Mouse (Mus musculus) 3134 (cell line): Measurements from ENCODE around the gene Igf2.

ENCODE experiments used
- DNase-seq: peaks from one replicate; pipeline ENCODE4 v3.0.0-alpha.2; 2011; ENCODE audit warnings: low spot score; ENCODE audit not compliant: insufficient read length; ENCODE audit errors: extremely low read depth

The Igf2 gene

DNA sequence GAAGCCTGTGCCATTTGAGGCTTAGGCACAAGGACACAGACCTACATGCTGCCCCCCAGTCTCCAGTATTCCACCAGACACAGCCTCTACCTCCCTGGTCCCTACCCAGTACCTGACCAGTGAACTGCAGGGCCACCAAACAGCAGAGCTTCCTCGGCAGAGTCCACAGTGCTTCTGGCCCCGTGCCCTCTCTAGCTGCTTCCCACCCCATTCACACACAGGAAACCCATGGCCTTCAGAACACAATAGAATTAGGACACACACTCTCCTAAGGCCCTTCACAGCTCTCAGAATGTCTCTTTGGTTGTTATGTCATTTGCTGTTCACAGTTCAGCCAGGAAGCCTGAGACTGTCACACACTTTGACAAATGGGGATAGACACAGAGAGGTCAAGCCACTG is at the start of gene Igf2:
TSS of gene Igf2 (minus strand) at position 158 of the 400 bp plus-strand sequence.
- no peak for DNase-seq

DNA sequence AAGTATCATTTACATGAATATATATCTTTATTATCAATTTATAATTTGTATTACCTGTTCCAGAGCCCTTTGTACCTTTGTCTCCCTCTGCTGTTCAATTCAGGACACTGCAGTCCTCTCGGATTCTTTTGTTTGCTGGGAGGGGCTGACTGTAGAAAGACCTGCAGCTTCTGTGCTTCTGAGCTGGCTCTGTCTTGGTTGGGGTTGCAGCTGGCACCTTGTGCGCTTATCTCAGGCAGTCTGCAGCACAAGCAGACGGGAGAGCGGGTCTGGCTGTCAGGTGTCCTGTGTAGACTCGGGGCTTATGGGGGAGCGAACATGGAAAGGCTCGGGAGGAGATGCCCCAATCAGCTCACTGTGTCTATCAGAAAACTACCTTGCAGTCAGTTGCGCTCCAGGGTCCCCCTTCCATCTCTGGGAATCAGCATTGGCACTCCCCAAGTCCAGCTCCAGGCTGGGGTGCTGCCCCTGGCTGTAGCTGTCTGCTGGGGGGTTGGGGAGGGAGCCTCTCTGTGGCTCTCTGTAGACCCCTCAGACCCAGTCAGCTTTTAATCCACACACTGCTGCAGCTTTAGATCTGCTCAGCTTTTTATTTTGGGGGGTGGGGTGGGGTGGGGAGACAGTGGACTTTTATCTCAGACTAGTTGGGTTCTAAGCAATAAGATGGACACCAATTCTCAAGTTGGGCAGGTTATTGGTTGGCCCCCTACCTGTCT is 48.3 kb upstream of the Igf2 start:
- no peak for DNase-seq

- DNase-seq: no peak
Measured at GRCm38 (mm10) chr7:142706873-142707272, 40.3 kb upstream of the Igf2 start.

DNA sequence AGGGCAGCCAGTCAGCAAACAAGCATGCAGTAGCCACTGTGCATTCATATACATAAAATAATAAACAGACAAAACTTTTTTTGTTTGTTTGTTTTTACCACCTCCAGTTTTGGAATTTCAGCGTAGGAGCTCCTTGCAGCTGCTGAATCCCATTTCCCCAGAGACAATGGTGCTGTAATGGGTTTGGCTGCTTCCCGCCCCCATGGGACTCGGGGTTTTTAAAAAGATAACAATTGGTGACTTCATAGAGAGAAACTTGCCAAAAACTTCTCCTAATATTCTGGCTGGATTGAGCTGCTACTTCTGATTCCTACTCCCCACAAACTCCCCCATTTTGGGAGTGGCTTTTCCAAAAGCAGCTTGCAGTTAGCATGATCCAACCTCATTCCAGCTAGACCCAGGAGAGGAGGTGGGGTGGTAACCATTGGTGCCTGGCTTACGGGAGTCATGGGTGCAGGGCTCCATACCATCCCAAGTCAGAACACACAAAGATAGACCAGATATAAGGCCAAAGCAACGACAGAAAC is 32.8 kb upstream of the Igf2 start:
- DNase-seq: no peak

GRCm38 (mm10) chr7:142678611-142679010 is 12.0 kb upstream of the Igf2 start:
- no peak for DNase-seq

DNA sequence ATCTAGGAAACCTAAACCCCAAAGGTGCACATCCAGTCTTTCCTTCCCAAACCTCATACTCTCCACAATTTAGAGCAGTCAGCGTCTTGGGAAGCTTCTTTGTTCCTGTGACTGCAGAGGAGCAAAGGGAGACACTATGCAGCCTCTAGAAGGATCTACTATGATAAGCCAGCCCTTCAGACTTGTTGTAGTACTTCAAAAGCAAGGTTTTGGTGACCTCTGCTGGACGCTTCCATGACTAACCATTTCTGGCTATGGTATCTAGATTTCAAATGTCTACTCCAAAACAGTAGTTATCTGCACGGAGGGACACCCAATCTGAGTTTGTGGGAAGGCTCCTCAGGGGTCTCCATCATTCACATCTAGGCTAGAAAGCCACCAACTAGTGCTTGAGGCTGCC is 9.0 kb upstream of the Igf2 start:
- DNase-seq: no peak

DNA sequence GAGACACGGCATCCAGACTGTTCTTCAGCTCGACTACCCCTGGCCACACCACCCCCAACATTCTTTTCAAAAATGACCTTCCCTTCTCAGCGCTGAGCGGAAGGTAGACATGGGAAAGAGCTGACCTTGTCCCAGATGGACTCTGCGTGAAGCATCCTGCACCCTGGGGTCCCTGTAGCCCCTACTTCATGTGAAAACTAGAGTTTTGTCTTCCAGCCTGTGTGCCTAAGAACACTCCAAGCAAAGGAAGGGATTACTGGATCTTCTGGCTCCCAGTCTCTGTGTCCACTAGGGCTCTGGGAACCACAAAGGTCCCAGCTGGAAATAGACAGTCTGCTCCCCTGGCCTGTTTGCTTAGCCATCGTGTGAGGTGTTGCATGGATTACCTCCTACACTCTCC is 8.5 kb upstream of the Igf2 start:
- DNase-seq: no peak

DNA sequence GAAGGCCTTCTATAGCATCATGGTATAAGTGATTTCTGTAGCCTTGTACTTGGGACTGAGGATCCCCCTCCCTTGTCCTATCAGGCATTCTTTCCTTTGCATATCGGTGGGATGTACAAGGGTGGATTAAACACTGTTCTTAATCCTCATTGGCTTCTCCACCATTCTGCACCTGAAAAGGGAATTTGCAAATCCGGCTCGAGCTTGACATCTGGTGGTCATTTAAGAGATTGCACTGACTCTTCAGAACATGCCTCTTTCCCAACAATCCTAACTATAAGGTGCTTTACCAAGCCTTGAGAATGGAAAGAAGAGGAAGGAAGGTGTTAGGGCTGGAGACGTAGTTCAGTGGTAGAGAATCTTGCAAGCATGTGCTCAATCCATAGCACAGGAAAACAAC is 5.5 kb upstream of the Igf2 start:
- no peak for DNase-seq

- DNase-seq: no peak
Measured at GRCm38 (mm10) chr7:142671067-142671466, 4.5 kb upstream of the Igf2 start.

GRCm38 (mm10) chr7:142669751-142670625 is 3.4 kb upstream of the Igf2 start, which contains the start of gene Gm49394:
Gm49394 (minus strand) TSS chr7:142669942.
- no peak for DNase-seq

- no peak for DNase-seq
Measured at GRCm38 (mm10) chr7:142668328-142668727, 1.7 kb upstream of the Igf2 start.

DNA sequence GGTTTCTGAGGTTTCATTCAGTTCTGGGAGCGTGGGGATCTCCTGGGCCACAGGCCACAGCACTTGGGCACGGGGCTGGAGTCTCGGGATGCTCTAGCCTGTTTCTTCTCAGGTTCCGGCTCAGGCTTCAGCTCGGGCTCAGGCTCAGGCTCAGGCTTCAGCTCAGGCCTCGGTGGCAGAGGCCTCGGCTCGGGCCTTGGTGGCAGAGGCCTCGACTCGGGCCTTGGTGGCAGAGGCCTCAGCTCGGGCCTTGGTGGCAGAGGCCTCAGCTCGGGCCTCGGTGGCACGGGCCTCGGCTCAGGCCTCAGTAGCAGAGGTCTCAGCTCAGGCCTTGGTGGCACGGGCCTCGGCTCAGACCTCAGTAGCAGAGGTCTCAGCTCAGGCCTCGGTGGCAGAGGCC is 905 bp upstream of the Igf2 start:
- DNase-seq: no peak

DNA sequence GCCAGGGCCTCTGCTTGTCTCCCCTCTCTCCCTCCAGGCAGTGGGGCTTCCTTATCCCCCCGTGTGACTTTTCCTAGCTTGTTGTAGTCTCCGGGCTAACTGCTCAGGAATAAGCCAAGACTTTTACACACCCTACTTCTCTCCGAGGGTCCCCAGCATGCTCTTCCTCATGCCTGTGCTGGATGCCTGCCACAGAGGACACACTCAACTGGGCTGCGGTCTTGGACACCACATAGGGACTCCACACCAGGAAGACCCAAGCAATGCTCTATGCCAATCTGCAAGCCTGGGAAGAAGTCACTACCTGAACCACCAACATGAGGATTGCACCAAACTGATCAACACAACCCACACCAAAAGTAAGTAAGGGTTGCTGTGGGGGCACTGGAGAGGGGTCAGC is 507 bp downstream of the Igf2 start:
- no peak for DNase-seq

DNA sequence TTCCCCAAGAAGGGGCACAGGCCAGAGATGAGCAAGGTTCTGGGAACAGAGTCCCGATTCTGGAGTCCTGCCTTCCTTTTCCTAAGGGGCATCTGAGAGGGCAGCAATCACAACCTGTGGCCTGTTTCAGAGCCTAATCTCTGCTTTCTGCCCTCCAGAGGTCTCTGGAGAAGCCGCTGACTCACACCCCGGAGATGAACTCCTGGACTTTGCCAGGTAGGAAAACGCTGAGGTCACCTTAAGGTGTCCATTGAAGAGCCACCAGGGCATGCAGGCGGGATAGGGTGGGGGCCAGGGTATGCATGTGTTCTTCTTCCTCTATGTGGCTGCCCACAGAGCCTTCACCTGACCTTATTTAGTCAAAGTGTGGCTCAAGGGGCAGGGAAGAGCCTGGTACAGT is 1.3 kb downstream of the Igf2 start:
- DNase-seq: no peak

DNA sequence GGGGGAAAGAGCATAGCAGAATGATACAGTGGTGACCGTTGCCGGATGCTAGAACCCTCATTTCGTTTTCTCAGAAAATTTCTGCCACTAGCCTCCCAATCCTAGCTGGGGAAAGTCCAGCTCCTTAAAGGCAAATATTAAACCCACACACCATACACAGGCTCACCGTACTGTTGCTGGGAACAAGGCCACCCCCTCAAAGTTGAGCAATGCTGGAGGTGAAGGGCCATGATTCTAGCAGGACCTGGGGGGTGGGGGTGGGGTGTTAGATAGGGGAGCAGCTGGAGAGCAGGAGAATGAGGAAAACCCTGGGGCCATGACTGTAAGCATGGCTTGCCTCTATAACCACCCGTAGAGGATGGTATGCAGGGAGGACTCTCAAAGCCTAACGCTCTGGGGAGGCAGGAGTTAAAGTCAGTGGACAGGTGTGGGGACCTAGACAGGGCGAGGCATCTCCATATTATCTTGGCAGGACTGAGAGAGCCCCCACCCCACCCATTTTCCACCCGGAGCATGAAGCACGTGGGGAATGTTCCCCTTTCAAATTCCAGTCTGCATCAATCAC is 2.1 kb downstream of the Igf2 start:
- no peak for DNase-seq

- DNase-seq: no peak
Measured at GRCm38 (mm10) chr7:142663931-142664421, 2.6 kb downstream of the Igf2 start.

GRCm38 (mm10) chr7:142663151-142663550 is 3.5 kb downstream of the Igf2 start:
- no peak for DNase-seq

- no peak for DNase-seq
Measured at GRCm38 (mm10) chr7:142661811-142662210, 4.8 kb downstream of the Igf2 start.

GRCm38 (mm10) chr7:142661046-142661445 is 5.6 kb downstream of the Igf2 start:
- no peak for DNase-seq

GRCm38 (mm10) chr7:142660651-142660945 is 6.0 kb downstream of the Igf2 start:
- DNase-seq: no peak
